Mouse (Mus musculus): ENCODE measurements around the gene Vmn2r95.

The Vmn2r95 gene

DNA sequence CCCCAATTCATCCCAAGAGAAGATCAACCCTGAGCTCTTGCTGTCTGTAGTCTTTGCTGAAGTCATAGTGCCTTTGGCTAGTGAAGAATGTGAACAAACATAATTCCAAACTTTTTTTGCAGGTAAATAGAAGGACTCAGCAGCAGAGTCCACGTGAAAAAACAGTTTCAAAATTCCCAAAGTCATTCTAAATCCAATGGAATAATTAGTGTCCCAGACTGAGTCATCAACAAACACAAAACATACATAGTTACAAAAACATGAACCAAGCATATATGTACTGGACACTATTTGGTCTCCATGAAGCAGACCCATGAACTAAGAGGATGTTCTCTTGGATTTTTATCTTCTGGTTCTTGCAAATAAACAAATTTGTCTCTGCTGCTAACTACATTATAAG, at the start of gene Vmn2r95:
TSS of gene Vmn2r95 (plus strand) at position 301 of the 400 bp plus-strand sequence.
- no peak for DNase-seq (ENCODE audit: low read depth)

- DNase-seq (ENCODE audit: low read depth): no peak
Observed at GRCm38 (mm10) chr17:18455619-18456140, 31.8 kb downstream of the Vmn2r95 start.

DNA sequence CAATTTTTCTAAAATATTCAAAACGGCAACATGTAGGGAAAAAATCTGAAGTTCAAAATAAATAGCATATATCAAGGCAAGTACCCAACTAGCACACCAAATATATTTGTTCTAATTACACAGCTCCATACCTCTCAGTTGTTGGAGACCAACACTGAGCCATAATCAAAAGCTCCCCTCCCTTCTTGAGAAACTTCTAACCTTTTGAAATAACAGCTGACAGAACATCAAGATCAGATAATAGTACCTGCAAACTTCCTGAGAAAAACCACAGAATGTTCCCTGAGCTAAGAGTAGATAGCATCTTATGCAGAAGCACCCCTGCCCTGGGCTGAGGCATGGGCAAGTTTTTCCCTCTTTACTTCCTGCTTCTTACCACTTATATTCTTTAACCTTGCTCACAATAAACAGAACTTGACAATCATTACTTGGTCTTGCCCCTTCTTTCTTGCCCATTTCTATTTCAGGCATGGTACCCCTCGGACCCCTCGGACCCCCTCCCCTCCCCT, 34.3 kb downstream of the Vmn2r95 start:
- DNase-seq (ENCODE audit: low read depth): peak; percentile 30

DNA sequence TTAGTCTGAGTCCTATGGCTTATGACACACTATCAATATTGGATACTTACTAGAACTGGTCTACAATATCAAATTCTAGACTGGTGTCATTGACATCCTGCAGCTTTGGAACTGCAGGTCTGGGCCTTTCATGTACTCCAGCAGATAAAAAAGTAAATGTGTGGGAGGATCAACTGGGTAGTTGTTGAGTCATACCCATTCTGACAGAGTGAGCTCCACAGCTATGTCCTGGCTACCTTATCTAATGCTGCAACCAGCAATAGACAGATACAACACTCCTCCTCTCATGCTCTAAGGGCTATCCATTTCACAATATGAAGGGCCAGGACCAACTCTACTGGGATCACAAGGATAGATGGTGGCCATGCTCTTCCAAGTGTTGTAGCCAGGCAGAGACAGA, 38.8 kb downstream of the Vmn2r95 start:
- no peak for DNase-seq (ENCODE audit: low read depth)

DNA sequence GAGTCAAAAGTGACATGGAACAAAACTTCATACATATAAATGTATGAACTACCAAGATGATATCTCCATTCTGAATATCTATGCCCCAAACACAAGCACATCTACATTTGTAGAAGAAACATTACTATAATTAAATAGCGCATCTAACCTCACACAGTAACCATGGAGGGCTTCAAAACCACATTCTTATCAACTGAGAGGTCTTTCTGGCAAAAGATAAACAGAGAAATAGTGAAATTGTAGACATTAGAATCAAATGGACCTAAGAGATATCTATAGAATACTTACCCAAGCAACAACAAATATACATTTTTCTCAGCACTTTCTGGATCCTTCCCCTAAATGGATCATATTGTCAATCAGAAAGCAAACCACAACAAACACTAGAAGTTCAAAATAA, 56.0 kb downstream of the Vmn2r95 start:
- DNase-seq (ENCODE audit: low read depth): no peak
